Mouse (Mus musculus) E14TG2a.4 (cell line): ENCODE data around the gene Celf2.

ENCODE experiments used
- H3K27me3 ChIP-seq: 2 replicates; pipeline ENCODE4 v1.6.1; 2014; ENCODE audit warnings: low read length, control low read depth; ENCODE audit not compliant: insufficient read depth
- H3K36me3 ChIP-seq: 2 replicates; pipeline ENCODE4 v1.6.1; 2014; ENCODE audit warnings: low read length, control low read depth; ENCODE audit not compliant: insufficient read depth
- H3K4me1 ChIP-seq: replicated peaks from 2 replicates; pipeline ENCODE4 v1.6.1; 2014; ENCODE audit warnings: low read depth, low read length, control low read depth
- H3K4me3 ChIP-seq: replicated peaks from 2 replicates; pipeline ENCODE4 v1.5.1; 2014; ENCODE audit warnings: mild to moderate bottlenecking, low read length
- H3K9me3 ChIP-seq: 2 replicates; pipeline ENCODE4 v1.6.1; 2014; ENCODE audit warnings: low read length, control low read depth
- CTCF ChIP-seq: conservative IDR thresholded peaks from 2 replicates; pipeline ENCODE4 v1.5.1; 2014; ENCODE audit warnings: low read length
- NANOG ChIP-seq: IDR thresholded peaks from 2 replicates; pipeline ENCODE4 v1.6.1; 2014; ENCODE audit warnings: borderline replicate concordance, low read length, mixed read lengths
- POU5F1 ChIP-seq: IDR thresholded peaks from 2 replicates; pipeline ENCODE4 v1.6.1; 2014; ENCODE audit warnings: low read length, borderline replicate concordance

Gene Celf2

DNA sequence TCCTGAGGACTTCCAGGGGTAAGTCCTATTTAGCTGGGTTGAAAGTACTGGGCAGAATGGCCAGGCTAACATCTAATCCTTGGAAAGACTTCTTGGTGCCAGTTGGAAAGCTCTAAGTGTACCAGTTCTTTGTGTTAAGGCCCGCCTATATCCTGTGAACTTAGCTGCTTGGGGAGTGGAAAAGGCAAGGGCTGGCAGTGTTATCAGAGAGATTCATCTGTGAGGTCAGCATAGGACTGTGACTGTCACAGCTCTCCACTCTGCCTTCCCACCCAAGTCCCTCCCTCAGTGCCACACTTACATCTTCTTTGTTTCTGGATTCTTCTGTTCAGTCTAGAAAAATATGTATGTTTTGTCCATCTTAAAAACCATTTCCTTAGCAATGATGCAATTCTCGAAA, 935.7 kb downstream of the Celf2 start:
- Histone ChIP-seq H3K4me1 (no peaks in the 10 kb centered on the region), H3K27me3 (no peaks in the 10 kb centered on the region), H3K36me3 (no peaks in the 10 kb centered on the region), H3K9me3 (no peaks in the 10 kb centered on the region), H3K4me3 (no peak overlapping the region)
- no peak for TF ChIP-seq CTCF
- no peak for TF ChIP-seq NANOG
- TF ChIP-seq POU5F1: no peak

DNA sequence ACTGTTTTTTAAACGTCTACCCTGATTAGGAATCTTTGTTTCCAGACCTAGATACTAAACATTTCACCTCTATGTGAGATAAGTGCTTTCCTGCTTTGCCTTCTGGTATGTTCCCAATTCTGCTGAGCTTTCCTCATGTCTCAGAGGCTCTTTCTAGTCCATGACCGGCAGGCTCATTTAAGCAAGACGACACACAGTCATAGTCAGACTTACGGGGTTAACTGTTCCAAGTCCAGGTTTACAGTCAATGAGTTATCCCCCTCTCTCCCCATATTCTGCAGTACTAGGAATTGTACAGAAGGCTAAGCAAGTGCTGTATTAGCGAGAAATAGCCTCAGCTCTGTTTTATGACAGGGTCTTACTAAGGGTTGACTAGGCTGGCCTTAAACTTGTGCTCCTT, 936.4 kb downstream of the Celf2 start:
- H3K4me3 ChIP-seq: no peak overlapping the region
- no peaks in the 10 kb centered on the region for H3K9me3 ChIP-seq
- H3K36me3 ChIP-seq: no peaks in the 10 kb centered on the region
- no peaks in the 10 kb centered on the region for H3K4me1 ChIP-seq
- no peaks in the 10 kb centered on the region for H3K27me3 ChIP-seq
- TF ChIP-seq NANOG: no peak
- no peak for TF ChIP-seq POU5F1
- TF ChIP-seq CTCF: no peak

DNA sequence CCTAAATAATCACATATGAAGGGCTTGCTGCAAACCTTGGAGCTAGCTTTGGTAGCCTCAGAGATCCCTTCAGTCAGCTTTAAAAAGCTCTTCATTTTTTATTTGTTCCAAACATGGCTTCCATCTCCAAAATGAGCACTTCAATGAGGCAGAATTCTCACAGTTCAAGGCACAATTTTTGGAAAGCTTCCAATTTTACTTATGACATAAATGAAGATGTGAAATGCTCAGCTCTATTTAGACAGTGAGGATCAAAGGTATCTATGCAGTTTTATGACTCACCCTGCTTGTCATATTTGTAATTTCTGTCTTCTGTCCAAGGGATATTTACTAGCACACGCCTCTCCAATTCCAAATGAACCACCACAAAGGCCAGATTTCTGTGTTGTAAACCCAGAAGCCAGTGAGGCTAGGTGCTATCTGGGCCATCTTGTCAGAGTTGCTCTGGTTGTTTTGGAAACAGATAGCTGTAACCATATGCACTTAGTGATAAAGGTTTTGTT, 940.3 kb downstream of the Celf2 start:
- Histone ChIP-seq H3K27me3 (no peaks in the 10 kb centered on the region), H3K4me3 (no peak overlapping the region), H3K4me1 (no peaks in the 10 kb centered on the region), H3K36me3 (no peaks in the 10 kb centered on the region), H3K9me3 (no peaks in the 10 kb centered on the region)
- TF ChIP-seq NANOG: no peak
- TF ChIP-seq CTCF: no peak
- no peak for TF ChIP-seq POU5F1

DNA sequence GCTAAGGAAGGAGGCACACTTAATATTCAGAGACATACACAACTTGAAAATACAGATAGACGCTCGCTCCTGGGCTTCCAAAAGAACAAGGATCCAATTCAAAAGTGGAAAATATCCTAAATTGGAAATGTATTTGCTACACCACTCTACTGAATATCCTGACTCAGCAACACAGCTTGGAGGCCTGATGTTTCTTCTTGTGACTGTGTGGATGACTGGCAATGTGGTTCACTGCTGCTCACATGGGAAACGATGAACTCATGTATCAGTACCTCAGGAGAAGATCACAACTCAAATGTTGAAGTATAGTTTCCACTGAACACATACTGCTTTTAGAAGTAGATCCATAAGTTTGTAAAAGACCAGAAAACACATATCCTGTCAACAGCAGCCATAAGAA, 944.2 kb downstream of the Celf2 start:
- no peak for TF ChIP-seq NANOG
- no peak for TF ChIP-seq CTCF
- TF ChIP-seq POU5F1: no peak
- Histone ChIP-seq H3K9me3 (no peaks in the 10 kb centered on the region), H3K36me3 (no peaks in the 10 kb centered on the region), H3K27me3 (no peaks in the 10 kb centered on the region), H3K4me3 (no peak overlapping the region), H3K4me1 (no peaks in the 10 kb centered on the region)

DNA sequence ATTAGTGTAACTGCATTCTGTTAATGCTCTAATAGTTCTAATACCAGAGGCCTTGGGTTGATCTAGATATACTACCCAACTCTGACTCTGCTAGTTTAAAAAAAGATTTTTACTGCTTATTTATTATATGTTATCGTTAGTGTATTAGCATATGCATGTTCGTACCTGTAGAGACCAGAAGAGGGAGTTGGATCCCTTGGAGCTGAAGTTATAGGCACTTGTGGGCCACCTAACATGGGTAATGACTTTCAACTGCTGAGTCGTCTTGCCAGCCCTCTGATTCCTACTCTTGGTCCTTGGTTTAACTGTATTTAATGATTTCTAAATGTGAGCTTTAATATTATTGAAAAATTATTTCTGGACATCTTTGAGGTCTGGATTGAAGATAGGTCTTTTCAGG, 948.0 kb downstream of the Celf2 start:
- H3K9me3 ChIP-seq: no peaks in the 10 kb centered on the region
- H3K4me3 ChIP-seq: no peak overlapping the region
- H3K4me1 ChIP-seq: no peaks in the 10 kb centered on the region
- no peaks in the 10 kb centered on the region for H3K36me3 ChIP-seq
- H3K27me3 ChIP-seq: no peaks in the 10 kb centered on the region
- no peak for TF ChIP-seq POU5F1
- TF ChIP-seq NANOG: no peak
- no peak for TF ChIP-seq CTCF

DNA sequence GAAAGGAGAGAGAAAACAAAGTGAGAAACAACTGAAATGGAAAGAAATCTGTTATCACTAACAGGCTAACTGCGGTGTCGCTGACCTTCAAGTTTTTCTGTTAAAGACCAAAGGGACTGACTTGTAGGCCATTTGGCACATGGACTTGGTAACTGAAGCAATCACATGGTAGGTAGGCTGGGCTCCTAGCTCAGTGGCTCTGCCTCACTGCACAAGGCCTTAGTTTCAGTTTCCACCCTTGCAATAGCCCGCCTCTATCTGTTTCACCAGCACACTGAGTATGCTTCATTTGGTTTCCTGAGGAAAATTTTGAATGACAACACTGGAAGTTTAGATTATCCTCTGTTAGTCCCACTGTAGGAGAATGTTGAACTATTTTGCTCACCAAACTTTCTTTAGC, 948.6 kb downstream of the Celf2 start:
- no peak for TF ChIP-seq NANOG
- TF ChIP-seq CTCF: no peak
- no peak for TF ChIP-seq POU5F1
- no peaks in the 10 kb centered on the region for H3K27me3 ChIP-seq
- H3K4me3 ChIP-seq: no peak overlapping the region
- H3K36me3 ChIP-seq: no peaks in the 10 kb centered on the region
- no peaks in the 10 kb centered on the region for H3K4me1 ChIP-seq
- H3K9me3 ChIP-seq: no peaks in the 10 kb centered on the region

DNA sequence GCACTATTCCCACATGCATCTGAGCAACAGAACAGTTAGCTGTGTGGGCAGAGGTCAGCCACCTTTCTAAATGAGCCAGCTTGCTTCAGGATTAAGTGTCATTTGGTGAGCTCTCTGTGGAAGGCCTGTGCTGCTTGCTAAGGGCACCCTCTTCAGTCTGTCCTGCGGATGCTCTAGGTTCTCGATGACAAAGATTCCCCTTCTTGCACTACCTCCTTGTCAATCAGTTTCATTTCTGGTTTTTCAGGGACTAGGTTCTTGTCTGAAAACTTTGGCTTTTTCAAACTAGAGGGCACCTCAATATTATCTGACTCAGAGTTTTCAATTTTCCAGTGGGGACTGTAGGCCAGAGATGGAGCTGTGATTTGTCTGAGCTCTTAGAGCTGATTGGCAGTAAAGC, 949.8 kb downstream of the Celf2 start:
- no peaks in the 10 kb centered on the region for H3K36me3 ChIP-seq
- no peak overlapping the region for H3K4me3 ChIP-seq
- H3K27me3 ChIP-seq: no peaks in the 10 kb centered on the region
- no peaks in the 10 kb centered on the region for H3K9me3 ChIP-seq
- no peaks in the 10 kb centered on the region for H3K4me1 ChIP-seq
- TF ChIP-seq CTCF (no peak), POU5F1 (no peak), NANOG (no peak)

DNA sequence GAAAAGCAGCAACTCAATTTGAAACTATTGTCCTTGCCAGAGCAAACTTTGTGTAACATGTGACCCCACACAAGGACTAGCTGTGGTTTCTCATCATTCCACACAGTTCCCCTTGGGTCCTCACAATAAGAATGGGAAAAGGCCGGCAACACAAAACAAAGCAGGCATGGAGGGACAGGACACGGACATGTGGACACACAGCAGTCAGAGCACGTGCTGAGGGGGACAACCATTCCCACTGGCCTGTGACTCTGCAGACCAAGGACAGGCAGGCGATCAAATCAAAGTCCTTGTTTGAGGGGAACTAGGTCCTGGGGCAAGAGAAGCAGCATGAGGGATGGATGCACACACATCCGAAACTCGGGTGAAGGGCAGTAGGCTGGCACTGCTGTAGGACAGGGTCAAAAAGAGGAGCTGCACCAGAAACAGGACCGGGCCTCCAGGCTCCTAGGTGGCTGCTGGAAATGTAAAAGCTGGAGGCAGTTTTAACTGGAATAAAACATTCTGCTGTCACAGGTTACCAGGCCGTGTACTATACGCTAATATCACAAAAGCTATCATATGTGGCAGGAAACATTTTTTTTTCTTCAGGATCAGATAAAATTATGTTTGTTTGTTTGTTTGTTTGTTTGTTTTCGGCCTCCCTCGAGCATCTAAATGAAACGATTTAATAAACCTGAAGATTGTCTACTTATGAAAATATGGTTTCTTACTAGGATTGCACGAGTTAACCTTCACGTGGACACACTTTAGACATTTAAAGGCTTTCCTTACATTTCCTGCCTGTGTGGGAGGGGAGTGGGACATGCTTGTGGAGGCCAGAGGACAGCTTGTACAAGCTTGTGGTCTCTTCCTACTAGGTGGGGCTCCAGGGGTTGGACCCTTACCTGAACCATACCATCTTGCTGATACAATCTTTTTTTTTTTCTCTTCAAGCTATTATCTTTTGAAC, 950.8 kb downstream of the Celf2 start:
- TF ChIP-seq POU5F1: no peak
- no peak for TF ChIP-seq CTCF
- TF ChIP-seq NANOG: no peak
- no peaks in the 10 kb centered on the region for H3K4me1 ChIP-seq
- no peaks in the 10 kb centered on the region for H3K36me3 ChIP-seq
- H3K4me3 ChIP-seq: no peak overlapping the region
- H3K27me3 ChIP-seq: no peaks in the 10 kb centered on the region
- H3K9me3 ChIP-seq: no peaks in the 10 kb centered on the region
